Mouse (Mus musculus): ENCODE data around the gene Gm12166. TPM values are rescaled to one million over a fixed set of nuclear protein-coding genes. Genes with fewer than 3 reads are reported as not detected.

Gm12166 gene
- 1.9 TPM for polyA plus RNA-seq (2015; fragmentation: Illumina TruSeq; extraction: RNeasy Lipid Tissue Mini Kit (QIAGEN cat#74804); ENCODE audit: insufficient read depth, low replicate concordance)

DNA sequence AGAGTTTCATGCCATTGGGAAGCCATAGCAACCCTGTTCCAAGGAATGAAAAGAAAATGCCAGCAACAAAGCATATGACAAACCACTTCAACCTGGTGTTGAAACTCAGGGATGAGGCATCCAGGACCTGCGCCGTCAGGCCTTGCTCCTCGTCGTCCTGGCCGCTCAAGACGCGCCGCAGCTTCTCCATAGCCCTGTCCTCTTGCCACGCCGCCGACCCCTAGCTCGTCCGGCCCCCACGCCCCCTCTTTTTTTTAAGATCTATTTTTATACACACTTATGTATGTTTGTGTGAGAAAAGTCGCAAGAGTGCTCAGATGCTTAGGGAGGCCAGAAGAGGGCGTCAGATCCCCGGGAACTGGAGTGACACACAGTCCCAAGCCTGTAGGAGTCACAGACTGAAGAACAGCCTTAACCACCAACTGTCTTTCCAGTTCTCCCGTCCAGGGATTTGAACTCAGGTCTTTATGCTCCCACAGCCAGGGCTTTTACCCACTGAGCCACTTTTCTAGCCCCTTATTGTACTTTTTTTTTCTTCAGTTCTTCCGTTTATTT, at the start of gene Gm12166:
Gm12166 (minus strand) TSS at position 217 of the 555 bp plus-strand sequence.

DNA sequence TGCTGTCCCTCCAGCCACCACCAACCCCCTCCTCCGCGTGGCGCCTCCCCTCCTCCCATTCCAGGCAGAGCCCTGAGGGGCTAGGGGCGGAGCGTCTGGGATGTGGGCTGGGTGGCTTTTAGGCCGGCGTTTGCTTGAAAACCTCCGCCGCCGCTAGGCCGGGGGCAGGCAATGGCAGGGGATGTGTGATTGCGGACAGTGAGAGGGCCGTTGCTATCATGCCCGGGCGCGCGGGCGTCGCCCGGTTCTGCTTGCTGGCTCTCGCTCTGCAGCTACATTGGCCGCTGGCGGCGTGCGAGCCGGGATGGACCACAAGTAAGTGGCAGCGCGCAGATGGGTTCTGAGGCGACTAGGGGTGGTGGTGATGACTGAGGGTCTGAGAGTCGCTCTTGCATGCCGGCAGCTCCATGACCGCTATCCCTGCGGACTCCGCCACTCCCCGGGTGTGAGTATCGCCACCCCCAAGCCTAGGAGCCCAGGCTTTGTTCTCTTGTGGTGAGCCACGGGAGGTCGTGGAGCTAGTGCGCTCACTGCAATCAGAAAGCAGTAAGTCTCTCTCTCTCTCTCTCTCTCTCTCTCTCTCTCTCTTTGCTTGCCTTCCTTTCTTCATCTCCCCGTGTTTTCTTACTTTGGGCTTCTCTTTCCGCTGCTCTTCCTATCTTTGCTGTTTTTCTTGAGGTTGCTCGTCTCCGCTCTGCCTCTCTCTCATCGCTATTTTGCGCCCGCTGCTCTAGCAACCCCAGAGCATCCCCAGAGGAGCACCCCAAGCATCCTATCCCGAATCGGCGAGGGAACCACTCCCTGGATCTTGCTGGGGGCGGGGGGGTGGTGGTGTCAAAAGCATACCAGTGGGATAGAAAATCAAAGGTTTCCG, 4.0 kb upstream of the Gm12166 start, which contains the start of gene Adam19:
Adam19 (plus strand) TSS at position 97 of the 874 bp plus-strand sequence.

Other genes with a start within 250 kb of the Gm12166 start
- gene Clint1, start 200.3 kb downstream of the Gm12166 start, polyA plus RNA-seq (2015; fragmentation: Illumina TruSeq; extraction: RNeasy Lipid Tissue Mini Kit (QIAGEN cat#74804); ENCODE audit: insufficient read depth, low replicate concordance) = 90.3 TPM
- gene Lsm11, start 107.4 kb downstream of the Gm12166 start, polyA plus RNA-seq (2015; fragmentation: Illumina TruSeq; extraction: RNeasy Lipid Tissue Mini Kit (QIAGEN cat#74804); ENCODE audit: insufficient read depth, low replicate concordance) = 5.6 TPM
- 17.3 TPM for gene Thg1l, start 96.8 kb downstream of the Gm12166 start, polyA plus RNA-seq (2015; fragmentation: Illumina TruSeq; extraction: RNeasy Lipid Tissue Mini Kit (QIAGEN cat#74804); ENCODE audit: insufficient read depth, low replicate concordance)
- 0.12 TPM for gene Sox30, start 72.0 kb downstream of the Gm12166 start, polyA plus RNA-seq (2015; fragmentation: Illumina TruSeq; extraction: RNeasy Lipid Tissue Mini Kit (QIAGEN cat#74804); ENCODE audit: insufficient read depth, low replicate concordance)
- 41.7 TPM for gene Adam19, start 3.7 kb upstream of the Gm12166 start, polyA plus RNA-seq (2015; fragmentation: Illumina TruSeq; extraction: RNeasy Lipid Tissue Mini Kit (QIAGEN cat#74804); ENCODE audit: insufficient read depth, low replicate concordance)
- 1.1 TPM for gene Nipal4, start 114.2 kb upstream of the Gm12166 start, polyA plus RNA-seq (2015; fragmentation: Illumina TruSeq; extraction: RNeasy Lipid Tissue Mini Kit (QIAGEN cat#74804); ENCODE audit: insufficient read depth, low replicate concordance)
- not detected for gene Fndc9, start 183.2 kb upstream of the Gm12166 start, polyA plus RNA-seq (2015; fragmentation: Illumina TruSeq; extraction: RNeasy Lipid Tissue Mini Kit (QIAGEN cat#74804); ENCODE audit: insufficient read depth, low replicate concordance)